Mouse (Mus musculus): ENCODE data around the gene Trak1. TPM values are rescaled to one million over a fixed set of nuclear protein-coding genes. Genes with fewer than 3 reads are reported as not detected.
A peak's percentile ranks its signal among the peaks of the same experiment; 100 is the strongest.

Gene Trak1
- polyA plus RNA-seq, 1 experiment from 2014 or later = 18.2 TPM

DNA sequence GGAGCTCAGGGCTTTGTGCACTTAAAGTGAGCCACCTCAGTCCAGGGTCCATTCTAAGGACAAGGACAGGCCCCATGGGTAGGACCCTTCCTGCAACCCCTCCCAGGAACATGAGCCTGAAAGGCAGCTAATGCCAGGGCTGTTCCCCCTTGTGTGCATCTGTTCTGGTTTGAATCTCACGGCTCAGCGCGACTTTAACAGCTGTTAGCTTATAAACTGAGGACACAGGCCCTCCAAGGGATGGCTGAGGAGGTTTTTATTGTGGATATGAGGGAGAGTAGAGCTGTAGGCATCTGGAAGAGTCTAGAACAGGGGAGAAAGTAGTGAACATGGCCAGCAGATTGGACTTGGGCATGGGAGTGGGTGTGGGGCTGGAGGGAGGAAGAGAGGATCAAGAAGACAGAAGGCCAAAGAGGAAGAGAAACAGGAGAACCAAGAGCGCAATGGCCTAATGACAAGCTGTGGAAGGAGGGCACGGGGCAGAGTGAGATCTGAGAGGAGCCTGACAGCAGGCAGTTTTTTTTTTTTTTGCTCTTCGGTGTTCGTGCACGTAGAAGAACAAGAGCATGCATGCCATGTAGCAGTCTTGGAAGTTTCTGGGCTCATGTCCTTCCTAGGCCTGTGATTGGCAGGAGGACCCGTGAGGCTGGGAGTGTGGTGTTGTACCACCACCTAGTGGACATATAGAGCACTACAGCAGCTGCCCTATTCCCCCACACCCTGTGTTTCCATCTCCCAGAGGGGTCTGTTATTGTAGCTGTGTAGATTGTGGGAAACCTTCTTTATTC is 77.0 kb downstream of the Trak1 start:
- Histone ChIP-seq H3K36me3 (peaks cover 5% of the 10 kb centered on the region; the same call in 1 of the 2 replicates), H3K9me3 (no peaks in the 10 kb centered on the region), H3K27ac (0 out of 2 replicates have a peak overlapping the region, but pooled peaks have one; percentile 59), H3K27me3 (ENCODE audit: insufficient read depth, poor library complexity, severe bottlenecking) (no peaks in the 10 kb centered on the region), H3K4me3 (no peak overlapping the region), H3K4me1 (peaks cover 46% of the 10 kb centered on the region)
- no peak for DNase-seq (ENCODE audit: low spot score)
- 37% methylated on average over 9 of the region's 9 CpGs for WGBS

DNA sequence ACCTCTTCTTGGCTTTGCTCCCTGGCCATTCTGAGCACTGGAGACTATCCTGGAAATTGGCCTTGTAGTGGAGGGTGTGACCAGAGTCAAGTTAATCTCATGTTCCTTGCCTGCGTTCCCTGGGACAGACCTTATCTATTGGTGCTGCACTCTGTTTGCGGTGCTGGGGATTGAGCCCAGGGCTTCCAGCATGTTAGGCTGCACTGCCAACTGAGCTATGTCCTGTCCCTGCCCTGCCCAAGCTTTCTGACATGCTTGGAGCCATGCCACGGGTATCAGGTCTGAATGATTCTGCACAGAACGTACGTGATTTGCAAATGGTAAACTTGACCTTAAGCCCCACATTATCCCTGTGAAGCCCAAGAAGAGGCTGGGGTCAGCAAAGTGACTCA is 77.6 kb downstream of the Trak1 start:
- H3K4me1 ChIP-seq = peaks cover 44% of the 10 kb centered on the region
- no peaks in the 10 kb centered on the region for H3K9me3 ChIP-seq
- H3K4me3 ChIP-seq = no peak overlapping the region
- H3K27me3 ChIP-seq (ENCODE audit: insufficient read depth, poor library complexity, severe bottlenecking) = no peaks in the 10 kb centered on the region
- peaks cover 5% of the 10 kb centered on the region; the same call in 1 of the 2 replicates for H3K36me3 ChIP-seq
- no peak overlapping the region for H3K27ac ChIP-seq
- 86% methylated on average over 5 of the region's 5 CpGs for WGBS
- DNase-seq (ENCODE audit: low spot score) = no peak

DNA sequence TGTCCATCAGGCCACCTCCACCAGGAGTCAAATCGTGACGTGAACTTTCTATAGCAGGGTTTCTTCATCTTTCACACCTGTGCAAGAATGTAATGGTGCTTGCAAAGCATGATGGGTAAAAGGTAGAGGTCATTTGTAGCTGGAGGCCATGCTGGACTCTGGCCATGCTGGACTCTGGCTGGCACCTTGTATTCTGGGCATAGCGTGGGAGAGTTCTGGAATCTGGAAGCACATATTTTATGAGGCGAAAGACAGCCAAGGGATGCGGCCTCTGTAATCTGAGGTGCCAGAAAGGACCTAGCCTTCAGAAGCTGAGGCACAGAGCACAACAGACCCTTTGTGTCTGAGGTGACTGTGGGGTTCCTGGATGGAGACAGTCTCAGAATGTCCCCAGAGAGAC is 78.8 kb downstream of the Trak1 start:
- Histone ChIP-seq H3K4me3 (no peak overlapping the region), H3K36me3 (peaks cover 5% of the 10 kb centered on the region; the same call in 1 of the 2 replicates), H3K27ac (no peak overlapping the region), H3K27me3 (ENCODE audit: insufficient read depth, poor library complexity, severe bottlenecking) (no peaks in the 10 kb centered on the region), H3K4me1 (peaks cover 33% of the 10 kb centered on the region), H3K9me3 (no peaks in the 10 kb centered on the region)
- DNase-seq (ENCODE audit: low spot score) = no peak
- WGBS = 79% methylated on average over 5 of the region's 5 CpGs

DNA sequence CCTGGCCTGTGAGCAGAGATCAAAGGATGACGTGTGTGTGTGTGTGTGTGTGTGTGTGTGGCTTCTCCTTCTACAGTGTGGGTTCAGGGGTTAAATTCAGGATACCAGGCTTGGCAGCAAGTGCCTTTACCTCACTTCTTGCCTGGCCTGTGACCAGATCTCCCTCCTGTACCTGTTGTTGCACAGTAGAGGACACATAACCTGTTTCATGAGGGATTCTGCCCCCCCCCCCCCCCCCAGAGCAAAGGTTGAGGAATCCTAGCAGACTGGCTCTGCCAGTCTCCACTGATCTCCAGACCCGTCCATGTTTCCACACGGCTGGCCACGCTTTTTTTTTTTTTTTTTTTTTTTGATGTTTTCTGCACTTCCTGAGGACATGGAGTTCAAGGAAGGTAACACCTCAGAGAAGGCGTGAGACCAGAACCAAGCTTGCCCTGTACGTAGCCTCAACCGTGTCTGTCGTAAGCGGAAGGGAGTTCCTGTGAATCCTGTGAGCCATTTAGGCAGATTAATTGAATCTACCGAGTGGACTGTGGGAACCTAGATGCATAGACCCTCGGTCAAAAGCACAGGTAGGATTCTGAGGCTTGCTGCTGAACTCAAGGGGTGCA is 83.1 kb downstream of the Trak1 start:
- 82% methylated on average over 11 of the region's 11 CpGs for WGBS
- Histone ChIP-seq H3K36me3 (peaks cover 5% of the 10 kb centered on the region; the same call in 1 of the 2 replicates), H3K4me1 (peaks cover 32% of the 10 kb centered on the region), H3K27me3 (ENCODE audit: insufficient read depth, poor library complexity, severe bottlenecking) (no peaks in the 10 kb centered on the region), H3K9me3 (no peaks in the 10 kb centered on the region), H3K4me3 (no peak overlapping the region), H3K27ac (no peak overlapping the region)
- no peak for DNase-seq (ENCODE audit: low spot score)

DNA sequence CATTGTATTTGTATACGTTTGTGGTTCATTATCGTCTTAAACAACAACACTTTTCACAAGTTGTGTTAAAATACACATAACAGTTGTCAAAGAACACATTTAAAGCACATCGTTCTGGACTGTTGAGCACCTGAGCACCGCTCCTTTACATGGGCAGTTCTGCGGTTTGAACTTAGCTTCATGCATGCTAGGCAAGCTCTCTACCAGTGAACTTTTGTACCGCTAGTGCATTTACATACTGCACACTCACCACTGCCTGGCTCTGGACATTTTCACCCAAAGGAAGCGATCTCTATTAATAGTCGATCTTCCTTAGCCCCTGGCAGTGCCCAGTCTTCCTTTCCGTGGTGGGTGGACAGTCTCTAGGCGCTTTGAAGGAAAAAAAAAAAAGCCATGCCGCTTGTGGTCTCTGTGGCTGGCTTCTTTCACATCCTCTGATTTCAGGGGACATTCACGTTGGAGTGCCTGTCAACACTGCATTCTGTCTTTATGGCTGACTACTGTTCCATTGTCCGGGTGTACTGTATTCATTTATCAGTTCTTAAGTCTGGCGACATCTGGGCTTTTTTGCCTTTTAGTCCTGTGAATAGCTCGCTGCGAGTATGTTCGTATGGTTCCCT is 84.5 kb downstream of the Trak1 start:
- Histone ChIP-seq H3K36me3 (peaks cover 5% of the 10 kb centered on the region; the same call in 1 of the 2 replicates), H3K4me1 (peaks cover 32% of the 10 kb centered on the region), H3K4me3 (no peak overlapping the region), H3K27ac (0 out of 2 replicates have a peak overlapping the region, but pooled peaks have one; percentile 17), H3K9me3 (no peaks in the 10 kb centered on the region), H3K27me3 (ENCODE audit: insufficient read depth, poor library complexity, severe bottlenecking) (no peaks in the 10 kb centered on the region)
- DNase-seq (ENCODE audit: low spot score) = no peak
- 56% methylated on average over 17 of the region's 17 CpGs for WGBS

GRCm38 (mm10) chr9:121382568-121382967 is 85.3 kb downstream of the Trak1 start:
- no peak for DNase-seq (ENCODE audit: low spot score)
- peaks cover 3% of the 10 kb centered on the region; the same call in 1 of the 2 replicates for H3K36me3 ChIP-seq
- peaks cover 33% of the 10 kb centered on the region for H3K4me1 ChIP-seq
- no peaks in the 10 kb centered on the region for H3K9me3 ChIP-seq
- H3K4me3 ChIP-seq = no peak overlapping the region
- H3K27me3 ChIP-seq (ENCODE audit: insufficient read depth, poor library complexity, severe bottlenecking) = no peaks in the 10 kb centered on the region
- H3K27ac ChIP-seq = no peak overlapping the region
- 88% methylated on average over 14 of the region's 14 CpGs for WGBS

- Histone ChIP-seq H3K4me3 (no peak overlapping the region), H3K9me3 (no peaks in the 10 kb centered on the region), H3K36me3 (no peaks in the 10 kb centered on the region), H3K27me3 (ENCODE audit: insufficient read depth, poor library complexity, severe bottlenecking) (no peaks in the 10 kb centered on the region), H3K27ac (no peak overlapping the region), H3K4me1 (peaks cover 39% of the 10 kb centered on the region)
- no peak for DNase-seq (ENCODE audit: low spot score)
- 88% methylated on average over 9 of the region's 9 CpGs for WGBS
Observed at GRCm38 (mm10) chr9:121383180-121383586, 85.9 kb downstream of the Trak1 start.

- WGBS = 76% methylated on average over 7 of the region's 7 CpGs
- H3K4me1 ChIP-seq = peaks cover 51% of the 10 kb centered on the region
- no peaks in the 10 kb centered on the region for H3K36me3 ChIP-seq
- H3K4me3 ChIP-seq = no peak overlapping the region
- DNase-seq (ENCODE audit: low spot score) = no peak
- H3K9me3 ChIP-seq = no peaks in the 10 kb centered on the region
- no peak overlapping the region for H3K27ac ChIP-seq
- no peaks in the 10 kb centered on the region for H3K27me3 ChIP-seq (ENCODE audit: insufficient read depth, poor library complexity, severe bottlenecking)
Observed at GRCm38 (mm10) chr9:121384620-121385019, 87.3 kb downstream of the Trak1 start.

DNA sequence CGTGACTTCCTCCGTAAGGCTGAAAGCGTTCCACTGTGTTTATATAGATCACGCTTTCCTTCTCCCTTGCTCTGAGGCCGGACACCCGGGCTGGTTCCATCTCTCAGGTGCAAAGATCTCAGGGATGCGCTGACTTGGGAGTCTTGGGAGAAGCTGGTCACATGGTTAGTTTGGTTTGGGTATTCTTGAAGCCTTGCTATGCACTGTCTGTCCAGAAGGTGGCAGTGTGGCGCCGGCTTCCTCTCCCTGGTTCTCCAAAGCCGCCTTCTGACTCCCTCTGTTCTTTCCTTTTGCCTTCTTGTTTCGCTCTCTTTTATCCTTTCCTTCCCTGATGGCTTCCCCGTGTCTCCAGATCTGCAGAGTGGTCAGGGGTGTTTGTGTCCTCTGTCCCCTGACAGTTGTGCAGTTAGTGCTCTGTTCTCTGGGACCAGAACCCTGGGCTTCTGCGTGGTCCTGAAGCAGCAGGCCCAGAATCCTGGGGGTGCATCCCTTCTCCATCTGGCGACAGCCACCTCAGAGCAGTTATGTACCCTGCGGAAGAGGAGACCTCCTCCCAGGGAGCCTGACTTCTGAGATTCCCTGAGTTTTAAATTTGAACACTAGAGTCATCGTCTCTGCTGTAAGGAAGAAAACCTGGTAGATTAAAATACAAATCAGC is 87.9 kb downstream of the Trak1 start:
- 0 out of 2 replicates have a peak overlapping the region, but pooled peaks have one; percentile 12 for H3K27ac ChIP-seq
- no peaks in the 10 kb centered on the region for H3K27me3 ChIP-seq (ENCODE audit: insufficient read depth, poor library complexity, severe bottlenecking)
- peaks cover 52% of the 10 kb centered on the region for H3K4me1 ChIP-seq
- WGBS = 28% methylated on average over 16 of the region's 16 CpGs
- DNase-seq (ENCODE audit: low spot score) = peak; percentile 86
- no peaks in the 10 kb centered on the region for H3K9me3 ChIP-seq
- H3K36me3 ChIP-seq = no peaks in the 10 kb centered on the region
- no peak overlapping the region; the same call in 1 of the 2 replicates for H3K4me3 ChIP-seq

DNA sequence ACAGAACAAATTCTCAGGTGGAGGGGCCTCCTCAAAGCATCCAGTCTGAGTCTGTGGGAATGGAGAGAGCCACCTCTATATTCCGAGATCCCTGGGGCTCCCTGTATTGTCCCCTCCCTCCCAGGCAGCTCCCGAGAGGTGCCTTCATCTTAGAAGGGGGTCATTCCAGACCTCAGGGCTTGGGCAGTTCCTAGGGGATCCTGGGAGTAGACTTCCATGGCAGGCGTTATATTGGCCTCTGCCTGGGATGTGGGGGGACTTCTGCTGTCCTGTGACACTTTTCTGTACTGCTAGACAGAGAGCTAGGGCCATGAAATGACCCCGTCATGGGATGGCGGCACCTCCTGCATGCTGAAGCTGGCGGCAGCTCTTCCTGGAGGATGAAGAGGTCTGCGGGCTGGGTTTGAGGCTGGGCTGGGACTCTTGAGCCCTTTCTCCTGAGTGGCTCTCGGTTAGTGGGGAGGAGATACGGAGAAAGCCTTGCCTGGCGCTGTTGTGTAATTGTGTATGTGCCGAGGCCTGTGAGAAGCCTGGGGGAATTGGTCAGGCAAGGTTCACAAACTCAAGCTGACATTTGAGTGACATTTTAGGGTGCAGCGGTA is 88.5 kb downstream of the Trak1 start:
- no peak for DNase-seq (ENCODE audit: low spot score)
- H3K4me3 ChIP-seq = no peak overlapping the region
- 0 out of 2 replicates have a peak overlapping the region, but pooled peaks have one; percentile 12 for H3K27ac ChIP-seq
- H3K9me3 ChIP-seq = no peaks in the 10 kb centered on the region
- no peaks in the 10 kb centered on the region for H3K36me3 ChIP-seq
- WGBS = 84% methylated on average over 12 of the region's 12 CpGs
- H3K4me1 ChIP-seq = peaks cover 52% of the 10 kb centered on the region
- H3K27me3 ChIP-seq (ENCODE audit: insufficient read depth, poor library complexity, severe bottlenecking) = no peaks in the 10 kb centered on the region

GRCm38 (mm10) chr9:121387539-121388272 is 90.4 kb downstream of the Trak1 start:
- Histone ChIP-seq H3K36me3 (no peaks in the 10 kb centered on the region), H3K4me3 (no peak overlapping the region), H3K9me3 (no peaks in the 10 kb centered on the region), H3K27ac (no peak overlapping the region), H3K4me1 (peaks cover 37% of the 10 kb centered on the region), H3K27me3 (ENCODE audit: insufficient read depth, poor library complexity, severe bottlenecking) (no peaks in the 10 kb centered on the region)
- DNase-seq (ENCODE audit: low spot score) = no peak
- WGBS = 74% methylated on average over 9 of the region's 9 CpGs

Measured in heart, embryonic 10.5 days (tissue).